27 mouse cellular contexts compared by ENCODE assay signal in genomic region chr3:67473438-67473837, GRCm38 (mm10). TPM values are rescaled to one million over a fixed set of nuclear protein-coding genes. Genes with fewer than 3 reads are reported as not detected.
"Had no signal": no experiment of that assay in that cellular context is flagged by ENCODE, and none has a peak within 500 bp of the region (broad histone marks: within the 10 kb centered on the region; RNA-seq: fewer than 3 reads in every experiment).

No protein-coding gene starts in this region.

- H3K4me1 ChIP-seq: heart, embryonic 15.5 days; hindbrain, embryonic 10.5 days; hindbrain, embryonic 12.5 days; limb, embryonic 10.5 days; limb, embryonic 12.5 days had no signal

- H3K4me3 ChIP-seq: gastrocnemius, adult 2 months; heart, adult 2 months; heart, embryonic 13.5 days; heart, embryonic 15.5 days; hindbrain, embryonic 10.5 days; hindbrain, embryonic 12.5 days; layer of hippocampus, adult 2 months; left cerebral cortex, adult 2 months; limb, embryonic 10.5 days; limb, embryonic 12.5 days; liver, embryonic 13.5 days had no signal

- H3K4me2 ChIP-seq: heart, embryonic 11.5 days; heart, embryonic 13.5 days; heart, embryonic 15.5 days; hindbrain, embryonic 12.5 days; hindbrain, embryonic 14.5 days; limb, embryonic 12.5 days; liver, embryonic 11.5 days; liver, embryonic 13.5 days had no signal

- DNase-seq: gastrocnemius, adult 2 months; gastrocnemius, postnatal 10 days; gastrocnemius, postnatal 25 days; heart, adult 2 months; heart, postnatal 14 days; heart, postnatal 4 days; kidney, adult 18-20 months; kidney, adult 8-10 months; kidney, postnatal 10 days; kidney, postnatal 25 days; kidney, postnatal 4 days; liver; liver, embryonic 13.5 days had no signal

- H3K9me3 ChIP-seq: heart, embryonic 13.5 days; heart, embryonic 15.5 days; hindbrain, embryonic 10.5 days; hindbrain, embryonic 12.5 days; limb, embryonic 10.5 days; limb, embryonic 12.5 days; liver, embryonic 13.5 days had no signal

- H3K27ac ChIP-seq: gastrocnemius, adult 2 months; heart, adult 2 months; heart, embryonic 13.5 days; heart, embryonic 15.5 days; hindbrain, embryonic 10.5 days; hindbrain, embryonic 12.5 days; hindbrain, embryonic 14.5 days; layer of hippocampus, adult 2 months; left cerebral cortex, adult 2 months; limb, embryonic 10.5 days; limb, embryonic 12.5 days; liver, embryonic 13.5 days had no signal

- H3K27me3 ChIP-seq: heart, embryonic 13.5 days; heart, embryonic 15.5 days; hindbrain, embryonic 12.5 days; limb, embryonic 12.5 days; liver, embryonic 13.5 days had no signal

- ATAC-seq: hindbrain, embryonic 16.5 days; inflammation-experienced regulatory T-cells, adult 6 months; intestine, postnatal 0 days had no signal

- H3K9ac ChIP-seq: heart, embryonic 13.5 days; heart, embryonic 15.5 days; hindbrain, embryonic 12.5 days; hindbrain, embryonic 14.5 days; limb, embryonic 12.5 days; liver, embryonic 13.5 days had no signal

RNA-seq across cellular contexts. Expression of gene Rarres1, which starts 41.9 kb away (rescaled TPM):
- polyA plus RNA-seq: inflammation-experienced regulatory T-cells, adult 6 months had no signal
